Comparison of ENCODE assay signal across 23 mouse cellular contexts in the genomic region with DNA sequence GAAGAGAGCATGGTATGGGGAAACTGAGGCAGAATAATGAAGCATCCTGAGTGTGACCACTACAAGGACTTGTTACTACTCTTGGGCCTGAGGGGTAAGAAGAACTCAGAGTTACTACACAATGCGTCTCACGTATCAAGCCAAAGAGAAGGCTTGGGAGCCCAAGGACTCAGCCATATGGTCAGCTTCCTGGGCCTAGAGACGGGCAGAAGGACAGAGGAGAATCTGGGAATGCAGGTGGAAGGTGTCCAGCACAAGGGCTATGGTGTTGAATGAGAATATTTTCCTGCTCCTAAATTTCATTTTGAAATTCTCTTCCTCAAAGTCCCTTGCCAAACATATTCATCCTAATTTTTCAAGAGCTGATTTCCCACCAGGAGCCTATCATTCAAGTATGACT. TPM values are rescaled to one million over a fixed set of nuclear protein-coding genes. Genes with fewer than 3 reads are reported as not detected.
"Had no signal": no experiment of that assay in that cellular context is flagged by ENCODE, and none has a peak within 500 bp of the region (broad histone marks: within the 10 kb centered on the region; RNA-seq: fewer than 3 reads in every experiment).

No protein-coding gene starts in this region.

- H3K36me3 ChIP-seq: limb, embryonic 12.5 days; limb, embryonic 15.5 days had no signal

- H3K27ac ChIP-seq: kidney, postnatal 0 days; layer of hippocampus, adult 2 months; left cerebral cortex, adult 2 months; limb, embryonic 12.5 days; limb, embryonic 15.5 days; liver, embryonic 14.5 days; macrophage had no signal

- H3K9ac ChIP-seq: limb, embryonic 12.5 days; limb, embryonic 15.5 days; liver, embryonic 14.5 days; liver, postnatal 0 days; lung, embryonic 14.5 days had no signal

- H3K9me3 ChIP-seq: limb, embryonic 12.5 days; limb, embryonic 15.5 days had no signal

- H3K4me3 ChIP-seq: layer of hippocampus, adult 2 months; left cerebral cortex, adult 2 months; limb, embryonic 12.5 days; limb, embryonic 15.5 days had no signal

- ATAC-seq: liver, postnatal 0 days; lung, postnatal 0 days had no signal

- H3K4me1 ChIP-seq: limb, embryonic 12.5 days; limb, embryonic 15.5 days had no signal

- DNase-seq: kidney, postnatal 25 days; layer of hippocampus, postnatal 36 days; left cerebral cortex, postnatal 4 days; liver, postnatal 0 days; lung, embryonic 14.5 days; midbrain, embryonic 14.5 days; right cerebral cortex, postnatal 25 days; thymus, adult 18-20 months; thymus, postnatal 36 days had no signal

- H3K27me3 ChIP-seq: limb, embryonic 12.5 days; limb, embryonic 15.5 days had no signal

- H3K4me2 ChIP-seq: limb, embryonic 12.5 days; limb, embryonic 15.5 days; liver, embryonic 11.5 days; lung, embryonic 14.5 days had no signal

RNA-seq across cellular contexts. Expression of a gene that starts 12.0 kb away (rescaled TPM):
- polyA plus RNA-seq: kidney, embryonic 14.5 days; kidney, postnatal 0 days; liver, embryonic 14.5 days; liver, postnatal 0 days; lung, embryonic 14.5 days; lung, postnatal 0 days; macrophage; spleen, adult 2 months; stomach, embryonic 16.5 days; testis, adult 2 months; urinary bladder, adult 2 months had no signal
